Mouse (Mus musculus): Measurements from ENCODE around the gene Fshb. TPM values are rescaled to one million over a fixed set of nuclear protein-coding genes. Genes with fewer than 3 reads are reported as not detected.
A peak's percentile ranks its signal among the peaks of the same experiment; 100 is the strongest.

The Fshb gene
- polyA plus RNA-seq (2014; fragmentation: Nextera tagmentation; extraction: Ambion mirVana), result not detected in 2 replicates

- Histone ChIP-seq H3K4me2 (ENCODE audit: low read depth) (no peak within 1 kb of the TSS), H3K4me3 (ENCODE audit: low read depth, low read length) (no peak within 1 kb of the TSS), H3K9me3 (ENCODE audit: control insufficient read depth, low read length) (no peaks in the 10 kb centered on the region), H3K27ac (ENCODE audit: low read depth, low read length) (no peak within 1 kb of the TSS), H3K36me3 (ENCODE audit: control insufficient read depth, insufficient read depth, low read length) (no peaks in the 10 kb centered on the region), H3K4me1 (ENCODE audit: control insufficient read depth, insufficient read depth, low read length) (no peaks in the 10 kb centered on the region), H3K27me3 (ENCODE audit: control insufficient read depth, insufficient read depth, low read length) (no peaks in the 10 kb centered on the region), H3K9ac (ENCODE audit: low read length) (no peak within 1 kb of the TSS)
- 88% methylated on average over 4 of the region's 4 CpGs for WGBS
- DNase-seq (ENCODE audit: low spot score), result no peak
- no peak for ATAC-seq (ENCODE audit: insufficient read depth, low FRiP score, low TSS enrichment)
Measured at GRCm38 (mm10) chr2:107059556-107059955, at the start of gene Fshb. Gene Fshb (minus strand): TSS chr2:107059656.

GRCm38 (mm10) chr2:107084256-107084655 is 24.8 kb upstream of the Fshb start:
- no peak overlapping the region for H3K4me2 ChIP-seq (ENCODE audit: low read depth)
- no peak overlapping the region for H3K4me3 ChIP-seq (ENCODE audit: low read depth, low read length)
- WGBS, result 12% methylated on average over 2 of the region's 2 CpGs
- DNase-seq (ENCODE audit: low spot score), result no peak
- no peaks in the 10 kb centered on the region for H3K36me3 ChIP-seq (ENCODE audit: control insufficient read depth, insufficient read depth, low read length)
- no peaks in the 10 kb centered on the region for H3K9me3 ChIP-seq (ENCODE audit: control insufficient read depth, low read length)
- no peaks in the 10 kb centered on the region for H3K4me1 ChIP-seq (ENCODE audit: control insufficient read depth, insufficient read depth, low read length)
- H3K9ac ChIP-seq (ENCODE audit: low read length), result no peak overlapping the region
- no peak for ATAC-seq (ENCODE audit: insufficient read depth, low FRiP score, low TSS enrichment)
- no peak overlapping the region for H3K27ac ChIP-seq (ENCODE audit: low read depth, low read length)
- H3K27me3 ChIP-seq (ENCODE audit: control insufficient read depth, insufficient read depth, low read length), result no peaks in the 10 kb centered on the region

- WGBS, result 51% methylated on average over 14 of the region's 14 CpGs
- H3K4me2 ChIP-seq (ENCODE audit: low read depth), result no peak overlapping the region
- no peak overlapping the region for H3K9ac ChIP-seq (ENCODE audit: low read length)
- ATAC-seq (ENCODE audit: insufficient read depth, low FRiP score, low TSS enrichment) (peak; percentile 66; the same call in 1 of the 2 replicates), DNase-seq (ENCODE audit: low spot score) (peak; percentile 42)
- no peaks in the 10 kb centered on the region for H3K9me3 ChIP-seq (ENCODE audit: control insufficient read depth, low read length)
- H3K36me3 ChIP-seq (ENCODE audit: control insufficient read depth, insufficient read depth, low read length), result no peaks in the 10 kb centered on the region
- H3K27ac ChIP-seq (ENCODE audit: low read depth, low read length), result no peak overlapping the region
- no peaks in the 10 kb centered on the region for H3K4me1 ChIP-seq (ENCODE audit: control insufficient read depth, insufficient read depth, low read length)
- no peak overlapping the region for H3K4me3 ChIP-seq (ENCODE audit: low read depth, low read length)
- H3K27me3 ChIP-seq (ENCODE audit: control insufficient read depth, insufficient read depth, low read length), result no peaks in the 10 kb centered on the region
Measured at GRCm38 (mm10) chr2:107083071-107083885, 23.8 kb upstream of the Fshb start.

- DNase-seq (ENCODE audit: low spot score) (no peak), ATAC-seq (ENCODE audit: insufficient read depth, low FRiP score, low TSS enrichment) (no peak)
- H3K27me3 ChIP-seq (ENCODE audit: control insufficient read depth, insufficient read depth, low read length), result no peaks in the 10 kb centered on the region
- H3K4me3 ChIP-seq (ENCODE audit: low read depth, low read length), result no peak overlapping the region
- no peaks in the 10 kb centered on the region for H3K36me3 ChIP-seq (ENCODE audit: control insufficient read depth, insufficient read depth, low read length)
- H3K4me2 ChIP-seq (ENCODE audit: low read depth), result no peak overlapping the region
- 47% methylated on average over 2 of the region's 2 CpGs for WGBS
- no peaks in the 10 kb centered on the region for H3K4me1 ChIP-seq (ENCODE audit: control insufficient read depth, insufficient read depth, low read length)
- no peak overlapping the region for H3K27ac ChIP-seq (ENCODE audit: low read depth, low read length)
- H3K9me3 ChIP-seq (ENCODE audit: control insufficient read depth, low read length), result no peaks in the 10 kb centered on the region
- H3K9ac ChIP-seq (ENCODE audit: low read length), result no peak overlapping the region
Measured at GRCm38 (mm10) chr2:107063260-107063659, 3.8 kb upstream of the Fshb start.

- Histone ChIP-seq H3K4me3 (ENCODE audit: low read depth, low read length) (no peak overlapping the region), H3K27ac (ENCODE audit: low read depth, low read length) (no peak overlapping the region), H3K4me1 (ENCODE audit: control insufficient read depth, insufficient read depth, low read length) (no peaks in the 10 kb centered on the region), H3K9ac (ENCODE audit: low read length) (no peak overlapping the region), H3K9me3 (ENCODE audit: control insufficient read depth, low read length) (no peaks in the 10 kb centered on the region), H3K27me3 (ENCODE audit: control insufficient read depth, insufficient read depth, low read length) (no peaks in the 10 kb centered on the region), H3K36me3 (ENCODE audit: control insufficient read depth, insufficient read depth, low read length) (no peaks in the 10 kb centered on the region), H3K4me2 (ENCODE audit: low read depth) (no peak overlapping the region)
- no peak for DNase-seq (ENCODE audit: low spot score)
- no peak for ATAC-seq (ENCODE audit: insufficient read depth, low FRiP score, low TSS enrichment)
Measured at GRCm38 (mm10) chr2:107045955-107046354, 13.5 kb downstream of the Fshb start.

GRCm38 (mm10) chr2:107040816-107041215 is 18.6 kb downstream of the Fshb start:
- no peaks in the 10 kb centered on the region for H3K9me3 ChIP-seq (ENCODE audit: control insufficient read depth, low read length)
- H3K27me3 ChIP-seq (ENCODE audit: control insufficient read depth, insufficient read depth, low read length), result no peaks in the 10 kb centered on the region
- DNase-seq (ENCODE audit: low spot score) (no peak), ATAC-seq (ENCODE audit: insufficient read depth, low FRiP score, low TSS enrichment) (no peak)
- no peaks in the 10 kb centered on the region for H3K36me3 ChIP-seq (ENCODE audit: control insufficient read depth, insufficient read depth, low read length)
- no peak overlapping the region for H3K27ac ChIP-seq (ENCODE audit: low read depth, low read length)
- H3K4me2 ChIP-seq (ENCODE audit: low read depth), result no peak overlapping the region
- WGBS, result 89% methylated on average over 4 of the region's 4 CpGs
- H3K9ac ChIP-seq (ENCODE audit: low read length), result no peak overlapping the region
- no peaks in the 10 kb centered on the region for H3K4me1 ChIP-seq (ENCODE audit: control insufficient read depth, insufficient read depth, low read length)
- H3K4me3 ChIP-seq (ENCODE audit: low read depth, low read length), result no peak overlapping the region

GRCm38 (mm10) chr2:107035980-107036379 is 23.5 kb downstream of the Fshb start:
- Histone ChIP-seq H3K9me3 (ENCODE audit: control insufficient read depth, low read length) (no peaks in the 10 kb centered on the region), H3K27me3 (ENCODE audit: control insufficient read depth, insufficient read depth, low read length) (no peaks in the 10 kb centered on the region), H3K9ac (ENCODE audit: low read length) (no peak overlapping the region), H3K27ac (ENCODE audit: low read depth, low read length) (no peak overlapping the region), H3K4me3 (ENCODE audit: low read depth, low read length) (no peak overlapping the region), H3K36me3 (ENCODE audit: control insufficient read depth, insufficient read depth, low read length) (no peaks in the 10 kb centered on the region), H3K4me1 (ENCODE audit: control insufficient read depth, insufficient read depth, low read length) (no peaks in the 10 kb centered on the region), H3K4me2 (ENCODE audit: low read depth) (no peak overlapping the region)
- WGBS, result 93% methylated on average over 2 of the region's 2 CpGs
- ATAC-seq (ENCODE audit: insufficient read depth, low FRiP score, low TSS enrichment) (no peak), DNase-seq (ENCODE audit: low spot score) (no peak)

GRCm38 (mm10) chr2:107024694-107025093 is 34.8 kb downstream of the Fshb start:
- H3K4me1 ChIP-seq (ENCODE audit: control insufficient read depth, insufficient read depth, low read length), result no peaks in the 10 kb centered on the region
- WGBS, result 72% methylated on average over 4 of the region's 4 CpGs
- DNase-seq (ENCODE audit: low spot score) (no peak), ATAC-seq (ENCODE audit: insufficient read depth, low FRiP score, low TSS enrichment) (no peak)
- H3K27ac ChIP-seq (ENCODE audit: low read depth, low read length), result no peak overlapping the region
- no peaks in the 10 kb centered on the region for H3K27me3 ChIP-seq (ENCODE audit: control insufficient read depth, insufficient read depth, low read length)
- no peak overlapping the region for H3K4me2 ChIP-seq (ENCODE audit: low read depth)
- no peak overlapping the region for H3K4me3 ChIP-seq (ENCODE audit: low read depth, low read length)
- H3K9ac ChIP-seq (ENCODE audit: low read length), result no peak overlapping the region
- no peaks in the 10 kb centered on the region for H3K9me3 ChIP-seq (ENCODE audit: control insufficient read depth, low read length)
- no peaks in the 10 kb centered on the region for H3K36me3 ChIP-seq (ENCODE audit: control insufficient read depth, insufficient read depth, low read length)

- WGBS, result 93% methylated on average over 5 of the region's 5 CpGs
- ATAC-seq (ENCODE audit: insufficient read depth, low FRiP score, low TSS enrichment), result no peak
Measured at GRCm38 (mm10) chr2:107022713-107023112, 36.7 kb downstream of the Fshb start.

More at GRCm38 (mm10) chr2:107022713-107023112, 36.7 kb downstream of the Fshb start:
- Histone ChIP-seq H3K4me1 (ENCODE audit: control insufficient read depth, insufficient read depth, low read length) (no peaks in the 10 kb centered on the region), H3K27ac (ENCODE audit: low read depth, low read length) (no peak overlapping the region), H3K9ac (ENCODE audit: low read length) (no peak overlapping the region), H3K36me3 (ENCODE audit: control insufficient read depth, insufficient read depth, low read length) (no peaks in the 10 kb centered on the region), H3K27me3 (ENCODE audit: control insufficient read depth, insufficient read depth, low read length) (no peaks in the 10 kb centered on the region), H3K4me3 (ENCODE audit: low read depth, low read length) (no peak overlapping the region), H3K4me2 (ENCODE audit: low read depth) (no peak overlapping the region), H3K9me3 (ENCODE audit: control insufficient read depth, low read length) (no peaks in the 10 kb centered on the region)
- DNase-seq (ENCODE audit: low spot score), result no peak

All from neural tube, embryonic 11.5 days (tissue).